Mouse (Mus musculus) G1E (cell line): ENCODE results near the gene Carmil1.

Source experiments
- CTCF ChIP-seq: IDR thresholded peaks from 2 replicates; pipeline ENCODE4 v1.5.1; 2012; ENCODE audit warnings: low read depth, low read length, inconsistent platforms, mixed read lengths
- GATA1 ChIP-seq: IDR thresholded peaks from 2 replicates; pipeline ENCODE4 v1.6.1; 2012; ENCODE audit warnings: borderline replicate concordance, low read length, inconsistent platforms, mixed read lengths
- GATA2 ChIP-seq: IDR thresholded peaks from 2 replicates; pipeline ENCODE4 v1.6.1; 2012; ENCODE audit warnings: low read depth, low read length, inconsistent platforms, borderline replicate concordance
- POLR2AphosphoS5 ChIP-seq: IDR thresholded peaks from 2 replicates; pipeline ENCODE4 v1.6.1; 2012; ENCODE audit warnings: low read depth, low read length, inconsistent platforms; ENCODE audit not compliant: insufficient replicate concordance
- TAL1 ChIP-seq: conservative IDR thresholded peaks from 2 replicates; pipeline ENCODE4 v1.6.1; 2012; ENCODE audit warnings: low read depth, low read length, inconsistent platforms, mixed read lengths

DNA sequence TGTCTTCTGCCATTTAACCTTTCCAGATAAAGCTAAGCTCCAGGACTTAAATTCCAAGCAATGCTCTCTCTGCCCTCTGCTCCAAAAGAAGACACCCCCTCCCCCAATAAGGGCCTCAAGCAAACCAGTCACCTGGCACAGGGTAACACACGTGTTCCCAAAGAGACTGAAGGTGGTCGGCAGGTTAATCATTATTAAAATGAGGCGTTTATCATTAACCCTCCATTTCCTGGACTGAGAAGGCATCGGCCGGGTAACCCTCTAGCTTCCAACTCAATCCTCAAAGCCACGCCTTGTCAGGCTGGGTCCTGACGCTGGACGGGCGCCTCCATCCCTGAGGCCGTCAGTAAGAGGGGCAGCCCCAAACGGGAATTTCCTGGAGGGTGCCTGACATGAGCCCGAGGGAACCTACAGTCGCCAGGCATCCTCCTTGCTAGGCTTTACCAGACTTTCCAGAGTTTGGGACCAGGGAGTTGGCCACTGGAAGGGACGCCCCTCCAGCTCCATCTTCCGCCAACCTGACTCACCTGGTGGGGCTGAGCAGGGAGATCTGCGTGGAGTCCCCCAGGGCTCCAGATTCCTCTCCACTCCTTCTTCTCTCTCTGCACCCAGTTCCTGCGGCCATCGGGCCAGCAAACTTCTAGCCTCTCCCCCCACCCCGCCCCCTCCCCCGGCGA, 695 bp downstream of the Carmil1 start:
- TF ChIP-seq CTCF (no peak), GATA2 (no peak), GATA1 (no peak), TAL1 (no peak), POLR2AphosphoS5 (no peak)
